Mouse (Mus musculus): ENCODE results near the gene Prdm16. TPM values are rescaled to one million over a fixed set of nuclear protein-coding genes. Genes with fewer than 3 reads are reported as not detected.

Gene Prdm16
- total RNA-seq, 2 experiments from 2014 or later: 8.2 to 9.6 TPM

- no peak for TF ChIP-seq CTCF (IDR thresholded peaks at IDR 0.05)
- peak overlapping the region; percentile 66 for H3K27ac ChIP-seq
- no peak for DNase-seq (ENCODE audit: extremely low spot score in 1 of 2, low spot score in 2 of 2)
- intact Hi-C loops (cut with DNase I): loop anchor here (5.0 kb wide), 1 partner anchor 191 kb away; no protein-coding TSS in a partner anchor
- H3K4me3 ChIP-seq: peak overlapping the region; percentile 44
Observed at GRCm38 (mm10) chr4:154638320-154638886, 1.7 kb upstream of the Prdm16 start.

- intact Hi-C loops (cut with DNase I): loop anchor here (5.0 kb wide), 1 partner anchor 190 kb away; no protein-coding TSS in a partner anchor
- Histone ChIP-seq H3K4me3 (peak overlapping the region; percentile 44), H3K27ac (peak overlapping the region; percentile 66)
- TF ChIP-seq CTCF (IDR thresholded peaks at IDR 0.05): no peak
- no peak for DNase-seq (ENCODE audit: extremely low spot score in 1 of 2, low spot score in 2 of 2)
Observed at GRCm38 (mm10) chr4:154637468-154638319, 1.0 kb upstream of the Prdm16 start.

- Histone ChIP-seq H3K27ac (peak overlapping the region; percentile 78), H3K4me3 (peak overlapping the region; percentile 44)
- TF ChIP-seq CTCF (IDR thresholded peaks at IDR 0.05): peak; percentile 17
- peak in 1 of 2 experiments; percentile 18 for DNase-seq (ENCODE audit: extremely low spot score in 1 of 2, low spot score in 2 of 2)
- intact Hi-C loops (cut with DNase I): loop anchor here (5.0 kb wide), 1 partner anchor 189 kb away; no protein-coding TSS in a partner anchor
Observed at GRCm38 (mm10) chr4:154636053-154636433, 630 bp downstream of the Prdm16 start.

GRCm38 (mm10) chr4:154635241-154636052 is 1.2 kb downstream of the Prdm16 start:
- intact Hi-C loops (cut with DNase I): loop anchor here (2.0 to 5.0 kb wide), 2 partner anchors 81 to 188 kb away; no protein-coding TSS in a partner anchor
- peak; percentile 11 to 20 for DNase-seq (ENCODE audit: extremely low spot score in 1 of 2, low spot score in 2 of 2)
- no peak for TF ChIP-seq CTCF (IDR thresholded peaks at IDR 0.05)
- peak overlapping the region; percentile 78 for H3K27ac ChIP-seq
- peak overlapping the region; percentile 44 for H3K4me3 ChIP-seq

GRCm38 (mm10) chr4:154634470-154635240 is 2.0 kb downstream of the Prdm16 start:
- Histone ChIP-seq H3K27ac (peak overlapping the region; percentile 78), H3K4me3 (peak overlapping the region; percentile 44)
- DNase-seq (ENCODE audit: extremely low spot score in 1 of 2, low spot score in 2 of 2): no peak
- TF ChIP-seq CTCF (IDR thresholded peaks at IDR 0.05): no peak
- intact Hi-C loops (cut with DNase I): loop anchor here (2.0 to 5.0 kb wide), 2 partner anchors 80 to 187 kb away; no protein-coding TSS in a partner anchor

- H3K4me3 ChIP-seq: peak overlapping the region; percentile 44
- peak overlapping the region; percentile 78; the same call in 1 of the 2 replicates for H3K27ac ChIP-seq
- no peak for DNase-seq (ENCODE audit: extremely low spot score in 1 of 2, low spot score in 2 of 2)
- no peak for TF ChIP-seq CTCF (IDR thresholded peaks at IDR 0.05)
- intact Hi-C loops (cut with DNase I): loop anchor here (2.0 kb wide), 1 partner anchor 79 kb away; no protein-coding TSS in a partner anchor
Observed at GRCm38 (mm10) chr4:154634001-154634400, 2.7 kb downstream of the Prdm16 start.

- no peak overlapping the region for H3K4me3 ChIP-seq
- no peak for DNase-seq (ENCODE audit: extremely low spot score in 1 of 2, low spot score in 2 of 2)
- TF ChIP-seq CTCF (IDR thresholded peaks at IDR 0.05): no peak
- peak overlapping the region; percentile 15; the same call in 1 of the 2 replicates for H3K27ac ChIP-seq
- intact Hi-C loops (cut with DNase I): no loop called here
Observed at GRCm38 (mm10) chr4:154632800-154633764, 3.6 kb downstream of the Prdm16 start.

- Histone ChIP-seq H3K4me3 (no peak overlapping the region), H3K27ac (no peak overlapping the region)
- no peak for DNase-seq (ENCODE audit: extremely low spot score in 1 of 2, low spot score in 2 of 2)
- TF ChIP-seq CTCF (IDR thresholded peaks at IDR 0.05): no peak
- intact Hi-C loops (cut with DNase I): no loop called here
Observed at GRCm38 (mm10) chr4:154630763-154631162, 5.9 kb downstream of the Prdm16 start.

- TF ChIP-seq CTCF (IDR thresholded peaks at IDR 0.05): no peak
- no peak for DNase-seq (ENCODE audit: extremely low spot score in 1 of 2, low spot score in 2 of 2)
- intact Hi-C loops (cut with DNase I): no loop called here
Observed at GRCm38 (mm10) chr4:154627419-154628142, 9.1 kb downstream of the Prdm16 start.

More at GRCm38 (mm10) chr4:154627419-154628142, 9.1 kb downstream of the Prdm16 start:
- no peak overlapping the region for H3K4me3 ChIP-seq
- no peak overlapping the region for H3K27ac ChIP-seq

All from left cerebral cortex, adult 2 months (tissue).